Mouse (Mus musculus) lung, postnatal 14 days (tissue): ENCODE data around the gene Amdhd2.
"Not testable (repeated sequence)": the region's sequence is repeated elsewhere in the genome, so short reads cannot be mapped to it uniquely, and the experiment has no call there.

Source experiments
- DNase-seq: peaks from one replicate; pipeline ENCODE4 v3.0.0; 2021

Gene Amdhd2

DNA sequence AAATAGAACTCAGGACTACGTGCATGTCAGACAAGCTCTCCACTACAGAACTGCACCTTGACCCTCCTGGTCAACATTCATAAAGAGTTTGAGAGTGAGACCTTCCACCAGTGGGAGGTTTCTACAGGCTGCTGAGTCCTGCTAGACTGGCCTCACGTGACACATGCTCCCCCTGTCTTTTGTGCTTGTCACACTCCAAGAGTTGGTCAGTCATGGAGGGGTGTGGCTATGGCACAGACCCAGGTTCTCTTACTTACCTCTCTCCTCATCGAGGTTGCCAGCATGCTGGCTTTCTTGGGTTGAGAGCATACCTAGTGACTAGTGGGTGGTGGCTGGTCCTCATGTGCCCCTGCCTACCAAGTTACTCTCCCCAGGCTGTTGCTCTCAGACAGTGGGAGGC lies 9.1 kb downstream of the Amdhd2 start:
- DNase-seq = peak; percentile 37

DNA sequence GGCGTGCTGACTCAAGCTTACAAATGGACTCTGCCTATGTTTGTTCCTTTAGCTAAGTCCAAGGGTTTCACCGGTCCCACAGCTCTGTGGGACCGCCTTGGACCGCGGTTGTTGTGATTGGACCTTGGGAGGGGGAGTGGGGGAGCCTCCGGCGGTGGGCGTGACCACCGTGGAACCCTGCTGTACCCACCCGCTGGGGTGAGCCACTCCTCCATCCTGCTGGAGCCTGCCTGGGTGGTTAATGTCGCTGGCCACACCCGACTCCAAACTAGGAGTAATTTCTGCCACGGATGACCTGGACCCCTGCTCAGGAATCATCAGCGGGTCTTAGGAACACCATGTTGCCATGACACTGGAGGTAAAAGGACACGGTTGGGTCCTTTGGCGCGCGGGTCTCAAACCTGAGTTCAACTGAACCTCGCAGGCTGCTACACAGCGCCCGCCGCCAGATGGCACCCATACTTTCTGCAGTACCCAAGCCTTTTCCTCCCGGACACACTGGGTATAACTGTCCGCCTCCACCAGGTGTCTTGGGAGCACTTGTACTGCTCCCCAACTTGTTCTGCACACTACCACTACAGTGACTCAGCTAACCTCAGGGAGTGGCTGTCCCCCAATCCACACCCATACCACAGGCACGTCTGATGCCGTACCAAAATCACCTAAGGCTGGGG lies 11.5 kb downstream of the Amdhd2 start:
- DNase-seq = peak; percentile 83

DNA sequence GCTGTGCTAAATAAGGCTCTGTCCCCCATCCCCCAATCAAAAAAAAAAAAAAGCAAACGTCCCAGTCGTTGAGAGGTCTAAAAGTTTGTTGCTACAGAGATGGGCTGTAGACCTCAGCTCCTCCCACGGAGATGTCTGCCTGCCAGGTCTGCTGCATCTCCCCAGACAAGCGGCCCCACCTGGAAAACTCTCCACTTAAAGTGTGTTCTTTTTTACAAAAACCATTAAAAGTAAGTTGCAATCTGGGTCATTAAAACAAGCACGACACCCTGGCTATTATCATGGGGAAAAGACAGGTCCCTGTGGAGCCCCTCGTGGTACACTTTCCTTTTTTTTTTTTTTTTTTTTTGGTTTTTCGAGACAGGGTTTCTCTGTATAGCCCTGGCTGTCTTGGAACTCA lies 12.2 kb downstream of the Amdhd2 start:
- DNase-seq = no peak

DNA sequence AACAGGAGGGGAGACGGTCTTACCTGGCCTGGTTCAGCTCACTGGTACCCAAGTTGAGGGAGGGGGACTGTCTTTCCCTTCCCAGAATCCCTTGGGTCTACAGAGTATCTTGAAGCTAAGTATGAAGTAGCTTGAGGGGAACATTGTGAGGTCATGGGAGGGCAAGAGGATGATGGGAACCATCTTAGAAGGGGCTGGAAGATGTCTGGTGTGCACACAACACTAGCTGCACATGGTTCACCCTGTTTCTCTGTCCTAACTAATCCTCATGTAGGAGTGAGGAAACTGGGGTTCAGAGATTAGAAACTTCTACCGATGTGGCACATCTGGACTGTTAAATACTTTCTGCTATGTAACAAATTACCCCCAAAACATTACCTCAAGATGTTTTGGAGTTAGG lies 12.7 kb downstream of the Amdhd2 start, which contains the start of gene Pdpk1:
Gene Pdpk1, minus strand, starts transcription at position 101 of the 400 bp plus-strand sequence.
- DNase-seq = no peak

DNA sequence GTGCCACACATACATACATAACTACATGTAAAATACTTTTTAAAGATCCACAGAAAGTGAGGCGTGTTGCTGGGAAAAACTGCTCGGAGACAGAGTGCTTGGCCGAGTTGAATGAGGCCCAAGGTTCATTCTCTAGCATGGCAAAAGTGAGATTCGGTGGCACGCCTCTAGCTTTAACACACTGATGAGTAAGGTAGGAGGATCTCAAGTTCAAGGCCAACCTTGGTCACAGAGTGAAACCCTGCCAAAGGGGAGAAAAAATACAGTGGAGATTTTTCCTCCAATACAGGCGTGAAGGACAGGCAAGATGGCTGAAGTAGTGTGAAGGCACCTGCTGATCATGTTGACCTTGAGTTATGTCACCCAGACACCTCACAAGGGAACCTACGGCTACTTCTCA lies 14.1 kb downstream of the Amdhd2 start:
- no peak for DNase-seq

DNA sequence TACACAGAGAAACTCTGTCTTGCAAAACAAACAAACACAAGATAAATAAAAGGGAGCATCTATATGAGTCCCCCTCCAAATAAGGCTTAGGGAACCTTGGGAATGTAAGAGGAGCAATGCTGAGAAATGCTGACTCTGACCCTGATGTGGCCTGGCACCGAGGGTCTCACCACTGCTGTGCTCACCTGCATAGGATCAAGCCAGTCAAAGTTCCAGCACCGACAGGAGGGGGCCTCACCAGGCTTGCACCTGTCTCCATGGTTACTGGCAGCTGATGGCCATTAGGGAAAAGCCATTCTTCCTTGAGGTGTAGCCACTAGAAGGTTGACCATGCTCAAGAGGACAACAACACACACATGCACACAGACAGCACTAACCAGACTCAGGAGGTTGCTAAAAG lies 20.7 kb downstream of the Amdhd2 start:
- DNase-seq = no peak

DNA sequence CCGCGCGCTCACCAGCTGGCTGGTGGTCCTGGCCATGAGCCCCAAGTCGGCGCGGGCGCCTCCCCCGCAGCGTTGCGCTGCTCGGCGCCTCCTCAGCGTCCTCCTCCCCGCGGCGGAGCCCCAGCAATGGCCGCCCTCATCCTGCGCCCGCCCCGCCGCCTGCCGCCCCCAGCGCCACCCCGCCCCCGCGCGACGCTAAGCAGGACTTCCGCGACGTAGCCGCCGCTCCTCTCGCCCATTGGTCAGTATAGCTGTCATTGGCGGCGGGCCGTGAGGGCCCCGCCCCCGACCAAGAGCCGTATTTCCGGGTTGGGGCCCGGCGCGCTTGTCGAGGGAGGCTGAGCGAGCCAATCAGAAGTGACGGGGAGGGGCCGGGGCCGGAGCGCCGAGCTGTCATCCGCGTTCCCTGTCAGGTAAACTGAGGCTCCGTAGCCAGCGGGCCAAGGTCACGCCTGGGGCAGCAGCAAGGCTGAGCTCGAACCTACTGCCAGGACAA lies 22.1 kb downstream of the Amdhd2 start:
- peak; percentile 97 for DNase-seq

DNA sequence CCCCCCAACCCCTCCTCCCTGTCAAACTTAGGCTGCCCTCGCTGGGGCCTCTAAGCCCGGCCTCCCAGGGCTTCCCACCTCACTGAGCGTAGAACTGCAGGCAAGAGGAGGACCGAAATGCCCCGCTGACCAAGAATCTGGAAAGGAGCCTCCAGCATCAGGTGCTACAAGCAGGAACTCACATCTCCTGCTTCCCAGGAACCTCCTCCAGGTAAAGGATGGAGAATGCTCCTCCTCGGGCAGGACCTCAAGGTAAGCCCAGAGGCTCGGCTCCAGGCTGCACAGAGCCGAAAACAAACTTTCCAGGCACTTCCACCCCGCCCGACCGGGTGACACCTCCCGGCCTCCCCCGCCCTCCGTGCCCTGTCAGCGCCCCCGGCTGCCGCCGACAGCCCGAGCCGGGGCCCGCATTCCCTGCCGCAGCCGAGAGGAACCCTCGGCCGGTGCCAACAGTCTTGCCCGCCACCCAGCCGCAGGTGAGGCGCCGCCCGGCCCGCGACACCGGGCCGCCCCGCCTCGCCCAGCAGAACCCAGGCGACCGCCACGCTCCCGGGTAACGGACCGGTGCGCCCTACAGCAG lies 22.6 kb downstream of the Amdhd2 start:
- no peak for DNase-seq

DNA sequence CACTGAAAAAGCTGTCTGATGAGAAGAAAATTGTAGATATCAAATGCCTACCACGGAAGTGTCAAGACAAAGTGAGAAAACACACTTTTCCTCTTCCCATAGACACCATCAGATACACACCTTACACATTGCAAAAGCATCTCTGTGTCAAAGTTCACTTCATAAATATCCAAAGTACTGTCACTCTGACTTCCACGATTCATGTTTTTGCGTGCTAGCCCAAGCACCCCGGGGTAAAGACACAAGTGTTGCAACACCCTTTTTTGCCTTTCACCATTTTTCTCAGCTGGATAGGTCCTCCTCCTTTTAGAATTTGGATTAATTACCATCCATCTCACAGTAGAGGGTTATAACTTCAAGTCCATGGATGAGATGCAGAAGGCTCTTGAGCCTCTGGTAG lies 23.6 kb downstream of the Amdhd2 start:
- DNase-seq = no peak

DNA sequence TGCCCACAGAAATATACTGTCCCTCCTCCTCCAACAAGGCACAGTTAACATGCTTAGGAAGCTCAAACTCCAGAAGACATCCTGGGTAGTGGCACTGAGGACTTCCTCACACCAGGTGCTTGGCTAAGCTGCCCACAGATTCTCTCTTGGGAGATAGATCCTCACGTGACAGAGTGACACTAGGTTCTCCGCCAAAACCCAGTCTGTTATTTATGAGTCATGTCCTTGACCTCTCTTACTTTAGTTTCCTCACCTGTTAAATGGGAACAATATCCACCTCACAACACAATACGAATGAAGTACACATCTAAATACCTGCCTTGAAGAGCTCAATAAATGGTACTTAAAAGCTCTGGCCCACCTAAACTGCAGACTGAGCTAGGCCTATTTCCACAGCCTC lies 24.3 kb downstream of the Amdhd2 start:
- DNase-seq = no peak

DNA sequence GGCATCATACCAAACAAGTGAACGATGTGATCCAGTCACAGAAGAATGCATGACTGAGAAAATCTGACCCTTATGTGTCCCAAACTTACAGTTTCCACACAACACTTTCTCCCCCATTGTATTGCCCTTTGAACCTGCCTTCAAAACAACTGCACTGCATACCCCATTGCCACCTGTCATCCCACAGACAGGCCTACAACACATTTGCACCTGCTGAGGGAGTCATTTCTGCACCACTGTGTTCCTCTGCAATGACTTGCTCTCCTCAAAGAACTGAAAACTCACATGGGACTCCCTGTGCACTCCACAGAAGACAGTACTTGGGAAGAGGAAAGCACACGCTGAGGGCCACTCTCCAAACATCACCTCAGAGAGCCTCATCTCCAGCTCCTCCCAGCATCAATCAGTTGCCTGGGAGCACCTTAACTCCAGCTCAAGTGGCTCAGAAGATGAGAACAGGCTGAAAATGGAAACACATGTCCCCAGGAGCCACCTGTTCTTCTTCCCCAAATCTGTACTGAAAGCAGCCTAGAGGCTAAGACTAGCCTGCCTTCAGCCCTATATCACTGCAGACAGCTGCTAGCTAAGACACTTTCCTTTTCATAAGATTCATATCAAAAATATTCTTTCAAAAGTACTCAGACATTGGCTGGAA lies 26.2 kb downstream of the Amdhd2 start:
- no peak for DNase-seq

DNA sequence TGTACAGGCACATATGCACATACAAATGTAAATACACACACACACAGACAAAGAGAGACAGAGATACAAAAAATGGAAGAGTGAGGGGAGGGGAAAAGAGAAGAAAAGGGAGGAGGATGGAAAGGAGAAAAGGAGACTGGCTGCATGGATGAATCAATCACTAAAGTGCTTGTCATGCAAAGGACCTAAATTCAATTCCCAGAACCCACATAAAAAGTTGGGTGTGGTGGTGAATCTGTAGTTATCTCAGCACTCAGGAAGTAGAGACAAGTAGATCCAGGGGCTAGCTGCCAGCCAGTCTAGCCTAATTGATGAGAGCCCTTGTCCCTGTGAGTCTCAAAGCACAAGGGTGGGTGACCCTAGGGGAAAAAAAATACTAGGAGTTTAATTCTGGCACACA lies 29.5 kb downstream of the Amdhd2 start:
- DNase-seq = no peak

DNA sequence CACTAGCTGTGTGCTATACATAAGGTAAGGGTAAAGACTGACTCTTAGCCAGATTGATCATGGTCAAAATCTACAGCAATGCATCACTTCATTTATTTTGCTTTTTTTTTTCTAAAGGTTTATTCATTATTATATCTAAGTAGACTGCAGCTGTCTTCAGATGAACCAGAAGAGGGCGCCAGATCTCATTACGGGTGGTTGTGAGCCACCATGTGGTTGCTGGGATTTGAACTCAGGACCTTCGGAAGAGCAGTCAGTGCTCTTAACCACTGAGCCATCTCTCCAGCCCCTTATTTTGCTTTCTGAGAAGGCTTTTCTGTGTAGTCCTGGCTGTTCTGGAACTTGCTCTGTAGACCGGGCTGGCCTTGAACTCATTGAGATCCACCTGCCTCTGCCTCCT lies 30.6 kb downstream of the Amdhd2 start:
- DNase-seq = not testable (repeated sequence)

DNA sequence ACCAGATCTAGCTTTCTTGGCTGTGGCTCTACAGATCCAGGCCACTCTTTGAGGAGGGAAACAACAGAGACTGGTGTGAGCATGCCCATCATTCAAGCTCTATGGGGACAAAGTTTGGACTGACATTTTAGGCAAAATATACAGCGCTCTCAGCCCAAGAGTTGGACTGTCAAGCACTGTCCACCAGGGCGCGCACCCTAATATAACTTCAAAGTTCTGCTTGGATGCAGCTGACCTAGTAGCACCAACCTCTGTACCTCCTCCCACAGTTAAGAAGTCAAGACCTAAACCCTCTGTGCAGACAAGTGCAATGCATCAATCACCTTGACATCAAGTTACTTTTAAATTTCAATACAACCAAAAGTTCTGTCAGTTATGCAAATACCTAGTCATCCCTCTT lies 32.0 kb downstream of the Amdhd2 start:
- no peak for DNase-seq

DNA sequence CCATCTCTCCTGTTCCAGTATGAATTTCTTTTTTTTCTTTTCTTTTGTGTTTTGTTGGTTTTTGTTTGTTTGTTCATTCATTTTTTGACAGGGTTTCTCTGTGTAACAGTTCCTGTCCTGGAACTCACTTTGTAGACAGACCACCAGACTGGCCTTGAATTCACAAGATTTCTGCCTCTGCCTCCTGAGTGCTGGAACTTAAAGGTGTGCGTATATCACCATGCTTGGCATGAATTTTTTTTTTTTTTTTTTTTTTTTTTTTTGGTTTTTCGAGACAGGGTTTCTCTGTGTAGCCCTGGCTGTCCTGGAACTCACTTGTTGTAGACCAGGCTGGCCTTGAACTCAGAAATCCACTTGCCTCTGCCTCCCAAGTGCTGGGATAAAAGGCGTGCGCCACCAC lies 34.3 kb downstream of the Amdhd2 start:
- DNase-seq = not testable (repeated sequence)

DNA sequence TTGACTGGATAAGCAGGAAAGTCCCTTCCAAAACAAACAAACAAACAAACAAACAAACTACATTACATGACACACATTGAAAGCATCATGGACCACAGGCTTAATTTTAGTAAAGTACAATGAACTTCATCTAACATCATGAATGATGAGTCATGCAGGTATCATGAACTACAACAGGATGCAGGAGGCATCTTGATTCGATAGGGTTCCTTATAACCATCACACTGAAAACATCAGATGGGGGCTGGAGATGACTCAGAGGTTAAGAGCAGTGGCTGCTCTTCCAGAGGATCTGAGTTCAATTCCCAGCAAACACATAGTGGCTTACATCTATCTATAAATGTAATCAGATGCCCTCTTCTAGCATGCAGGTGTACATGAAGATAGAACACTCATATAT lies 36.0 kb downstream of the Amdhd2 start:
- DNase-seq = no peak

DNA sequence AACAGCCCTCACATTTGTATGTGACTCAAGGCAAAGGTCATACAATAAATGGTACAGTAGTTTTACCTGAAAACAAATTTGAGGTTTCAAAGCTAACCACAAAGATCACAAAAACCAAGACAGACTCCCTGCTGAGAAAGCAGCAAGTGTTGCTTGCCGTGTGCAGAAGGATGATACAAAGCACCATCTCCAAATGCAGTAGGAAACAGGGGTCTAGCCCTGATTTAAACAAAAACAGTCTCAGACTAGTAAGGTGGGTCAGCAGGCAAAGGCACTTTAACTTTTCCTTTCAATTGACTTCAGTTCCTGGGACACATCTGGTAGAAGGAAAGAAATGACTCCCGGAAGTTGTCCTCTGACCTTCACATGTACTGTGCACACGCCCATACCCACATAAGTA lies 36.8 kb downstream of the Amdhd2 start:
- no peak for DNase-seq

DNA sequence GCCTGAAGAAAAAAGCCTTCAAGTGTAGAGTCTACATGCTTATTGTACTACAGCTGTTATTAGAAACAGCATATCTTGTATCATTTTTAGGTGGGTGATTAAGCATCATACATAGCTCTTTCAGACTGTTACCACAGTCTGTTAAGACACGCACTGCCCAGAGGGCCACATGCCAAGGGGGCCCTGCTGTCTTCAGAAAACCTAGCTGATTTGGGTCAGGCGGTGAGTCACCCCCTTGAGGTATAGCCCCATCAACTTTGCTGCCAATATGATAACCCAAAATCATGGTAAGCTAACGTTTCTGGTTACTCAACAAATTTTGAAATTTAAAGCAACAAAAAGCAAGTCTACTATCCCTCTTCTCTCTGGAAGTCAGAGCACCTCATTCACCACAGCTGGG lies 44.1 kb downstream of the Amdhd2 start:
- no peak for DNase-seq

DNA sequence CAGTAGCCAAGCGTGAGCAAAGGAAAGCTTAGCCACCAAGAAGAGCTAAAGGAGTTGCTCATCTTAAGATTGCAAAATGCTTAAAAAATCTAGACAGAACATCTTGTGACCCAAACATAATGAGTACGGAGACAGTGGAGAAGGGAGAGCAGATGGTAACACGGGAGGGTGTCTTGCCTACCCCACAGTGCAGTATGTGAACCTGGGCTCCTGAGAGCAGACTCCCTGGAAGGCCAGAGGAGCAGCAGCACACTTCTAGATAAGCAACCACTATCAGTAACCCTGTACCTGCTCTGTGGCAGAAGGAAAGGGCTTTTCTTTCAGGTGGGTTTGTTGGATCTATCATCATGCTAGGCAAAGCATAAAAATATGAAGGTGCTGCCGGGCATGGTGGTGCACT lies 50.5 kb downstream of the Amdhd2 start:
- no peak for DNase-seq

DNA sequence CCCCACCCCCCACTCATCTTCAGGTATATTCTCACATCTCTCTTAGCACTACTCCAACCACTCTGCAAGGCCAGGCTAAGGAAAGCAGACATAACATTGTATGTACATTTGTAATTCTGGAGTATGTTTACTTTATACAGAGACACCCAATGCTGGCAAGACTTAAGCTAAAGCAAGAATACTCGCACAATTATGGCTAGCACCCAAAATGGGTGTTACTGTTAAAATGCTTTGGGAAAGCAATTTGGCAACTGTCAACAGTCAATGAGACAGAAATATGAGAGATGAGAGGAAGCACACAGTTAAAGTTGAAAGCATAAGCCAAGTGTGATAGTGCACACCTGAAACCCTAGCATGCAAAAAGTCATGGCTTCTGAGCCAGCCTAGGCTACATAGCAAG lies 52.3 kb downstream of the Amdhd2 start:
- no peak for DNase-seq

DNA sequence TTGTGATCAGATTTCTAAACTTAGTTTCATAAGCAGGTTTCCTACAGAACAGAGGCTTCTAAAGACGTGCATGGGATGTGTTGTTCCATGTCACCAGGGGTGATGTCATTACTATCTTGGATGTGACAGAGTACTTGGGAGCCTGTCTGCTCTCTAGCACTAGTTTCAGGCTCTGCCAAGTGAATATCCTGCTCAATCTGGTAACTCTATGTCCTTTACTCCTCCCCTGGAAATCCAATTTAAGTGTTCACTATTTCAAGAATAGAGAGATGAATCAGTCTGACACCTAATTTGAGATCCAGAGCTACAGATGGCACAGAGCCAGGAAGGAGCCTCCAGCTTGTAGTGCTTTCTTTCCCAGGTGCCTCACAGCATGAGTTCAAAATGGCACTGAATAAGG lies 54.7 kb downstream of the Amdhd2 start:
- no peak for DNase-seq
